Mouse (Mus musculus) heart, postnatal 25 days (tissue): ENCODE measurements around the gene Angptl2. TPM values are rescaled to one million over a fixed set of nuclear protein-coding genes. Genes with fewer than 3 reads are reported as not detected.

ENCODE experiments used
- DNase-seq: peaks from one replicate; pipeline ENCODE4 v3.0.0; 2022; ENCODE audit warnings: low spot score
- intact Hi-C: fragments of 180-260 bp; cut with DNase I; formaldehyde crosslinking; loops from one replicate; pipeline ENCODE4 v1.15.1; 2025
- total RNA-seq, 2 experiments: library from RNA; stranded (reverse); gene quantifications; 2 replicates each; pipeline ENCODE4 v1.2.3; 2021

Angptl2 gene
- 10 to 100 TPM; 47.9 to 78.9 TPM for total RNA-seq

DNA sequence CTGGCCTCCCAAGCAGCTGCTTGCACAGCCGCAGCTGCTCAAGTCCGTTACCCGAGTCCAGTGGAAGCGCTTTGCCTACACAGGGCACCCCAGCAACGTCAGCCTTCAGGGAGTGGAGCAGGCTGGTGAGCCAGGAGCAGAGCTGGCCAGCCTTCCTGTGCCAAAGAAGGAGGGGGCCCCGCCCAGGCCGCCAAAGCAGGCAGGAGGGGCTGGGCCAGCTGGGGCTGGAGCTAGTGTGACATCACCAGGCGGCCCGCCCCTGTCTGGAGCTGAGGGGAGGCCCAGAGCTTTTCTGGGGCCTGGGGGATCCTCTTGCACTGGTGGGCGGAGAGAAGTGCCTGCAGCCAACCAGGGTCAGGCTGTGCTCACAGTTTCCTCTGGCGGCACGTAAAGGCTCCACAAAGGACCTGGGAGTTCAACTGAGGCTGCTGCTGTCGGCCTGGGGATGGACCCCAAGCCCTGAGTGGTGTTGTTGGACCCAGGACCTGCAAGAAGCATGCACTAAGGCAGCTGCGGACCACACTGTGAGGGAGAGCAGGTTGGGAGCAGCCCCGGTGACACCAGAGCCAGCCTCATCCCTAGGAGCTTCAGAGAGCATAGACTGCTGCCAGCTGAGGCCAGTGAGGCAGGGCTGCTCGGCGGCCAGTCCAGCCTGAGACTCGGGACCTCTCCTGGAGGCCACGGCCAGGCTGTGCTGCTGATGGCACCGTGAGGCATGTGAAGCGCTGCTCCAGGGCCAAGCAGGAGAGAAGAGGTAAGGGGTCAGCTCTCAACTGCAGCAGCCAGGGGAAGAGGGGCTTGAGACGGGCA, at the start of gene Angptl2:
Angptl2 (plus strand) TSS at position 370 of the 810 bp plus-strand sequence.
- intact Hi-C loops, result loop anchor here (5.0 kb wide), 3 partner anchors 56 to 101 kb away; no protein-coding TSS in a partner anchor
- DNase-seq, result peak; percentile 94

DNA sequence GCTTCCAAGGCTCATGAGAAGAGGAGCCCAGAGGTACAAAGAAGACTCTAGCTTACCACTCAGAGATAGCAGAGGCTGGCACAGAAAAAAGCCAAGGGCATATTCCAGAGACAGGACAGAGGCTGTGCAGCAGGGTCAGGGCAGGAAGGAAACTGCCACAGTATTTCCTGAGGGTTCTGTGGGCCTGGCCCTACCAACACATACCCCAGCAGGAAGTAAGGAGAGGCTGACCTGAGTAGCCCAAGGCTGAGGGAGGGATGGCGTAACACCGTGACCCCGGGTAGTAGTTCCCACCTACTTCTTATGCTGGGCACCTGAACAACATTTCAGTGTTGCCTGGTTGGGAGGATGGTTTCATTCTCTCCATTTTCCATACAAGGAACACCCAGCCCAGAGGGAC, 48.8 kb upstream of the Angptl2 start:
- DNase-seq, result no peak
- intact Hi-C loops, result no loop called here

DNA sequence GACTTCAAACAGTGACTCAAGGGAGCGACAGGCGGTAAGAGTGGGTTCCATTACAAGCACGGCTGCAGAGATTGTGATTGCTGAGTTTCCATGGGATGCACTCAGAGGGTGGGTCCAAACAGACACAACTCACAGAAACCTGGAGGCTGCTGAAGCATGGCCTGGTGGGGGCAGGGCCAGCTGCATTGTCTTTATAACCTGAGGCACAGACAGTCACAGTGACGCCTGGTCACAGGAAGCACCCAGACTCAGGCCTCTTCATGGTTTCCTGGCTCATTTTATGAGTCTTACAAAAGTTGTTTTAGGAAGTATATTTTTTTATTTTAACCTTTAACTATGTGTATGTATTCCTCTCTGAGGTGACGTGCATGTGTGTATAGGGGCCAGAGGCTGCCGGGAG, 46.4 kb upstream of the Angptl2 start:
- DNase-seq, result no peak
- intact Hi-C loops, result no loop called here

DNA sequence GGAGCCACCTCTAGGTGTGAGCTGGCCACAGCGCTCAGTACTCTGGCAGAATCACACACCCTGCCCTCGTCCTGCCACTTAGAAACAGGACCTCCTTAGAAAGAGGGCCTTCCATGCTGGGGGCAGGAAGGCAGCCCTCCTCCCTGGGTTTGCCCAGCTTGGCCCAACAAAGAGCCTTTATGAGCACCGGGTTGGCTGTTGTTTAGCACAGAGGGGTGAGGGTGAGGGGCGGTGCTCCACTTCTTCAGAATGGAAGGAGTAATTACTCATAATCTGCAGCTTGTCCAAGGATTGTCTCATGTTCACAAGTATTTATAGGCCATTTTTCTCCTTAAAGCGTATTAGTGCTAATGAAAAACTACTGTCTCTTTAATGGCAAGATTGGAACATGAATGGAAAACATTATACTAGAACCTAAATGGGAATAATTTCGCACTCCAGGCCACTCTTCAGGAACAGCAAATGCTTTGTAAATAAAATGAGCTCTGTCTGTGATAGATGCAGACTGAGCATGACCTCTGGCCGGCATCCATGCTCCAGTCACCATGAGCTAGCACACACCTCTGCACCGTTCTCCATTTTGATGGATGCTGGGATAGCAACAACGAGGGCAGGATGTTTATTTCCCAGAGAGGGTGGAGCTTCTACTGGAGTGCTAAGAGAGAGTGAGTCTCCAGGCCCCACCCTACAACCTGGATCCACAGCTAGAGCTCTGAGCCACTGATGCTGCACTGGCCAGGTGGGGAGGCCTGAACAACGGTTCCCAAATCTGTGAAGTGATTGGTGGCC, 44.9 kb upstream of the Angptl2 start:
- DNase-seq, result no peak
- intact Hi-C loops, result no loop called here

DNA sequence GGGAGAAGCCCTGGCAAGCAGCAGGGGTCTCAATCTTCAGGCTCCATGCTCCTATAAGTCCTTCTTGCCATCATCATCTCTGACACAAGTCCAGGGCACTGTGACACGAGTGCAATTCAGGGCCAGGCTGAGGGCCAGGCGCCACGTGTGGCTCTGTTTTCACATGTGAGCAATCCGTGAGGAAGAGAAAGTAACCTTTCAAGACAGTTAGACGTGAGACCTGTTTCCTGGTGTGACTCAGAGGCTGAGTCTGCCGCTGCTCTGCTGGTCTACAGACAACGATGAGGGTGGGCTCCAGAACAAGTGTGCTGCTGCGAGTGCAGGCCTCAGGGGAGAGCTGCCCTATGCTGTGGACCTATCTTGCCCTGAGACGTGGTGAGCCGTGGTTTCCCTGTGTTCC, 42.7 kb upstream of the Angptl2 start:
- intact Hi-C loops, result no loop called here
- DNase-seq, result no peak

DNA sequence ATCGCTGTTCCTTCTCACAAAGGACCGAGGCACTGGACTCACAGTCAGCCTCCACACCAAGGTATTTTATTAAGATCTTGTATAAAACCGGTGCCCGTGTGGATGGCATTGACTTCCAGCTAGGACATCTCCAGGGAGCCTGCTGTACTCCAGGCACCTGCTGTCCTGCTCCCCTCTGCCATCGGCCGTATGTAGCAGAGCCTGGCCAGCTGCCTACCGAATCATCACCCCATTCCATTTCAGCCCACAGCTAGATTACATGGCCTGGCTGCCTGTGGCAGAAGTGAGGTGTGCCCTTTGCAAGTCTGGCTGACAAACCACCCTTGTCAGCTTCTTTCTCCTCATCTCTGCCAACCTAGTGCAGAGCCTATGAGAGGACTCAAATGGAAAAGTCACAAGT, 42.2 kb upstream of the Angptl2 start:
- intact Hi-C loops, result no loop called here
- no peak for DNase-seq

DNA sequence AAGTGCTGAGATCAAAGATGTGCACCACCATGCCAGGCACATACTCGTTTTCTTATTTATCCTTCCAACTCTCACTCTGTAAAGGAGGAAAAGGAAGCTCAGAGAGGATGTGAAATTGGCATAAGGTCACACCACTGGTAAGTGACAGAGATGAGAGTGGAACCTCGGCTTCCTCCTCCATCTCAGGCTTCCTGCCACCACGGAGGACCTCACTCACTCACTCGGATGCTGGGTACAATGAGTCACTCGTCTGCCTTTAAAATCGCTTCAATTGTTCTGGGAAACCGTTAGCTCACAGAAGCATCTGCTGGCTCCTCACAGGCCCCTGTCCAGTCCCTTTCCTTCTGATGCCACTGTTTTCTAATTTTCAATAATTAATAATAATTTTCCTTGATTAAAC, 39.4 kb upstream of the Angptl2 start:
- intact Hi-C loops, result no loop called here

DNA sequence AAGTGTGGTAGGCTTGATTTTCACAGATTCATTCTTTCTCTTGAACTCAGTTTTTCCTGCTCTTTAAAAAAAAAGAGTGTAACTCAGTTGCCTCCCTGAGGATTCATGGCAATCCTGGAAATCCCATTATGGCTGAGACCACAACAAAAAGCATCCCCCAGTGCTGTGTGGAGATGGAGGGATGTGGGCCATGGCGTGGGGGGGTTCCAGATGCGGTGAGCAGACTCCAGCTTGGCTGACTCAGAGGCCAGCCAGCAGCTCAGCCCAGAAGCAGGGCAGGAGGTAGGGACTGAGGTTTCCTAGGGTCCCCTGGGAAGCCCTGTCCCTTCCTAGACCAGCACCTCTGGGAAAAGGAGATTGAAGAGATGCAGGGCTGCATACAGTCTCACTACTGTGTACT, 38.9 kb upstream of the Angptl2 start:
- DNase-seq, result no peak
- intact Hi-C loops, result no loop called here

More for the DNA sequence above, 39.4 kb upstream of the Angptl2 start:
- DNase-seq, result no peak

DNA sequence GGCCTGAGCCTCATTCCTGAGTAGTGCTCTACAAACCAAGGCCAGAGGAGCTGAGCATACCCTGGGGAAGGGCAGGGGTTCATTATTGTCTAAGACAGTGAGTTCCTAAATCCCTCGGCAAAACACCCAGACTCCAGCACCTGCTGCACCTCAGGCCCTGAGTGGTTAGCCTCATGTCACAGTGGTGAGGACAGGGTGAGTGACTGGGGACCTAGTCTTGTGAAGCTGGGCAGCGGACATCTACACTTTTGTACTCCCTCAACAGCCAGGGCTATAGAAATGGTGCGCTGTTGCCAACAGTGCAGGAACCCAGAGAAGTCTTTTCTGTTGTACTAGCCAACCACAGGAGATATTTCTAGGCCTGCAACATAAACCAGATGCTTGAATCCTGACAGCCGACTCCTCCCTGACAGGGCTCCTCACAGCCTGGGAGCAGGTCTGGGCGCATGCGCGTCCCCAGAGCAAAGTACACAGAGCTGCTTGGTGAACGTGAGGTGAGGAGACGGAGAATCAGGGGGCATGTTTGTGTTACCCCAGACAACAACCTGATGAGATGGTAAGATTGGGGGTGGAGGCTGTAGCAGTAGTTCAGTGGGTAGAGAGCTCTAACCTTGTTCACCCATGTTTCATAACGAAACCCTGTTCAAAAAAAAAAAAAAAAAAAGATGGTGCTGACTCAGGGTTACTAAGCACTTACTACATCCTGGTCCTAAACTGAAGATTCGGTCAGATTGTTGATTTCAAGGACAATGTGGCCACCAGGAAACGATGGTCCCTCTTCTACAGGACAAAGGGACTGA, 38.2 kb upstream of the Angptl2 start:
- no peak for DNase-seq
- intact Hi-C loops, result no loop called here

DNA sequence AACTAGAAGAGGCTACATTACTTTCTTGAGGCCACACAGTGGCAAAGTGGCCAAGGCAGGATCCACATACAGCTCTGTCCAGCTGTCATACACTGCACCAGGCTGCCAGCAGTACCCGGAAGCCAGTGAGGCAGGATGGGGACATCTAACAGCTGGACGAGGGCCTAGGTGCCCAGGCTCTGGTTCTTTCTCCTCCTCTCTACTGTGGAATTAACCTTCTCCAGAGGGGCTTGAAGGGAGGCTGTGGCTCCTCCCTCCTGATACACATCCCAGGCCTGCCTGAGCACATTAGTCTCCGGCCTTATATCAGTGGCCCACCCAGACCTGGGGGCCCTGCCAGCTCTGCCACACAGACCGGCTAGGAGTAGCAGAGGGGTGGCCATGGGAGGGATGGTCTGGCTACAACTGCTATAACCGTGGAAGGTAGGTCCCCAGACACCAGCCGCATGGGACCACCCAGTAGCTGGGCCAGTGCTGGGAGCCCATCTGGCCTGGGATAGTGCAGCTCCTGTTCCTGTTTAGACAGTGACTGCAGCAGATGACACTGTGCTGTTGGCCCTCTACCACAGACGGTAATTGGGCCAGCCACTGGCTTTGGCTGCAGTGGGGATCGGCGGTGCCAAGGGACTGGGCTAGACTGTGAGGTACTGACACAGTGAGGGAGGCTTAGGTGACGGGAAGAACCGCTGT, 37.5 kb upstream of the Angptl2 start:
- DNase-seq, result no peak
- intact Hi-C loops, result no loop called here

DNA sequence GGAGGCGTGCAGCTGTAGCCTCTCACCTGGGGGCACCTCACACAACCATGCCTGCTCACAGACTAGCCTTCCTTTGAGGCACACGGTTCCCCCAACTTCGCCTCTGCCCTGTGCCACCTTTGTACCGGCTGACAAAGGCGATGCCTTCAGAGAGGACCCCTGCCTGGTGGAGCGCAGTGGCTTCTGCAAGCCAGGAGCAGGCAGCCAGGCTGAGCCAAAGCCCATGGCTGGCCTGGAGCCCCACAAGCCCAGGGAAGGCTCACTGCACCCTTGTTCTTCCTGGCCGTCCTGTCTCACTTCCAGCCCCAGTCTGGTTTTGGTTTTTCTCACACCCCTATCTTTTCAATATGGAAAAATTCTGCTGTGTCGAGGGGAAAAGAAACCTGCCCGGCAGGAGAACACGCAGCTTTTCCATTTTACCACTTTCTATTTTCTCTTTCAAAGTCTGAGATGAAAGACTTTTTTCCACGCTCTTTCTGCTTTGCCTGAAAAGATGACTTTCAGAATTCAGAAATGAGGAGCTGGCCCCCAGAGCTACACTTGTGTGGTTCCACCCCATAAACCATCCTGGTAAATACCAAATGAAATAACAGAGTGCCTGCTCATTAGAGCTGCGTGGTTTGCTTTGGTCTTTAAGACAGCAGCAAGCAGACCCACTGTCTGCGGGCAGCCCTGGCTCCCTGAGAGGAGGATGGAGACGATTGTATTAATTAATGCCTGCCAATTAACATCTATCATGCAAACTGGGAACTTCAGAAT, 36.5 kb upstream of the Angptl2 start:
- intact Hi-C loops, result no loop called here
- DNase-seq, result no peak

DNA sequence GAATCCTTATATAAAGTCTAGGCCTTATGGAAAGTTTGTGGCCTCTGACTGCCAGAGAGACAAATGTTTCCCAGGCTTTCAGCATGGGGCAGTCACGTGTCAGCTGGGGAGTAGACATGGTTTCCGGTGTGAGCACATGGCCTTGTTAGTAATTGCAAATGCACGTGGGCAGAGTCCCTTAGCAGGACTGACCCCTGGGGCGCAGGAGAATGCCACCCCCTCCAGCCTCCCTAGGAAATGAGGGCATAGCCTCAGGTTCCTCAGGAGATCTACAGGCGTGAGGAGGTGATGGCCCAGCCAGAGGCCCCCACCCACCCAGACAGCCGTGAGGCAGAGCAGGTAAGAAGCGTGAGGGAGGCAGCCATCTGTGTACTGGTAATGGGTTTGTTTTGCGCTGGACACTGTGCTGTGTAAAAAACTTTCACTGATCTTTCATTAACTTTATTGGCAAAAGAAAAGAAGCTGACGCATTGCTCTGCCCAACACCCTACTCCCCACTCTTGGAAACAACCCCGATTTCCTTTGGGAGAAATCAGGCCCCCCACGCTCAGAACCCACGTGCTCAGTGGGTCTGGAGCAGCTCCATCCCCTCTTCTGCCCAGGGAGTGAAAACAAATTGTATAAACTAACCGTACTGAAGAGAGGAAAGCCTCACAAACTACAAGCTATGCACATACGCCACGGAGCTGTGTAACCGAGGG, 35.8 kb upstream of the Angptl2 start:
- intact Hi-C loops, result no loop called here
- peak; percentile 53 for DNase-seq

DNA sequence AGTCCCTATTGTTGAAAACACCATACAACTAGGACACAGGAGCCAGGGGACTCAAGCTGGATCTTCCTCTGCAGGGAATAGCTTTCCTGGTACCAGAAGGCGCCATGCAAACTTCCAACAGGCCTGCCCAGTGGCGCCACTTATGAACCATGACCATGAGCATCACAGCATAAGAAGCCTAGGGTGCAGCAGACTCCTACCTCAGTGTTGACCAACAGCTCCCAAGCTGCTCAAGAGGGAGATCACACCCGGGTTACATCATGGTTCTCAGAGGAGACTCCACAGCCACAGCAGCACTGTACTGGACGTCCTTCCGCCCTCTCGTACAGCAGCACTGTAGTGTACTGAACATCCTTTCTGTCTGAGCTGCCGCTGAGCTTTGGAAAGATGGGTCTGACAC, 32.5 kb upstream of the Angptl2 start:
- no peak for DNase-seq
- intact Hi-C loops, result no loop called here

DNA sequence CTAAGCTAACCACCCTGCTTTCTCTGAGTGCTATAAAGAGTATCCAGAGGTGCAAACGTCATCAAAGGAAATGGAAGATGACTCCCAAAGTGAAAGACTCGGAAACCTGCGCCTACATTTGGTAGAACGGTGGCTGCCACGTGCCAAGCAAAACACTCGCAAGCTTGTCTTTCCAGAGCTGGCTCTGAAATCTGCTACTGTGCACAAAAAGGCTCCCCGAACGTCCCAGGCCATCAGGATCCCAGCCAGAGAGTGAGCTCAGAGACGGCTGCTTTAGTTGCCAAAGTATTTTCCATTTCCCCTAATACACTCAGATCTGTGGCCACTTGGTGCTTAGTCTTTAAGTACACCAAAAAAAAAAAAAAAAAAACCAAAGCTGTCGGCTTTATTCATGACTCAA, 31.2 kb upstream of the Angptl2 start:
- intact Hi-C loops, result no loop called here
- peak; percentile 75 for DNase-seq

DNA sequence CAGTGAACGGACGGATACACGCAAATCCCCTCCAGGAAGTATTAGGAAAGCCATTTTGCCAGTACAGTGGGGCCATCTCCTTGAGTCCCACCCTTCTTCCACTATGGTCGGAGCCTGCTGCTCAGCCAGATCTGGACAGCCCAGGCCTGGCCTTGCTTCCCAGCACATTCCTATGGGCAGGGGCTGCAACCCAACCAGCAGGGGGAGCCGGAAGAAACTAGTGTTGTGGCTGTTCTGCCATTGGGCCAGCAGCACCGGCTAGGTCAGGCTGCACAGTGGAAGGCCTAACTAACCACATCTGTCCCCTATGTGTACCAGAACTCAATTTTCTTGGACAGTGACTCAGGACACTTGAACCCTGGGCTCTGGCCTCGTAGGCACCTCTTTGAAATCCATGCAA, 30.6 kb upstream of the Angptl2 start:
- no peak for DNase-seq
- intact Hi-C loops, result no loop called here

DNA sequence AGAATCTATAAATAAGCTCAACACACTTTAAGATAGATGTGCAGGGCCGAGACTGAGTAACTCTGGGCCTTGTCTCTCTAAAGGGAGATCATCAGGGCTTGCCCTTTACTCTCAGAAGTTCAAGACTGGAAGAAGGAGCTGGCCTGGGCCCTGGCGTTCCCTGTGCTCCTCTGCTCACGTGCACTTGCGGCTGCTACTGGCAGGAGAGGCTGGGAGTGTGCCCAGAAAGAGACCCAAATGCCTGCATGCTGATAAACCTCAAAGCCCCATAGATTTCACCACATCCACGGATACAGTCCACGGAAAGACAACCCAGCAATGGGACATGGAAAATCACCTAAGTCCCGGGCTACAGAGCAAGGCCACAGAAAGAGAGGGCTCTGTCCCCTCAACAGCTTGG, 29.4 kb upstream of the Angptl2 start:
- no peak for DNase-seq
- intact Hi-C loops, result no loop called here

DNA sequence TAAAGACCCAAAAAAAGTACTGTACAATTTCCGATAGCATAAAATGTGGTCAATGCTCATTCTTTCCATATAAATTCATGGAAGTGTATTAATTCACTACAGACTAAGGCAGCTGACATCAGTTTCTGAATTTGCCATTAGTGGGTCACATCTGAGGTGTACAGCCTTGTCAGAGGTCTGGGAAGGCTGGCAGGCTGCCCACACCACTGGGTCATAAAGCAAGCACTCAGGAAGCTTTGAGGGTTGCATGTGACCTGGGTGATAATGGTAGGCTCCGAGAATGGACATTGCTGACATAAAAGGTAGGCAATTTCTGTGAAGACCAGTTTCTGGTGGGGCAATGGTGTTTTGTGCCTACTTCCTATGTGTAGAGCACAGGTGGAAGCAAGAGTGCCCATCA, 28.0 kb upstream of the Angptl2 start:
- DNase-seq, result no peak
- intact Hi-C loops, result no loop called here

DNA sequence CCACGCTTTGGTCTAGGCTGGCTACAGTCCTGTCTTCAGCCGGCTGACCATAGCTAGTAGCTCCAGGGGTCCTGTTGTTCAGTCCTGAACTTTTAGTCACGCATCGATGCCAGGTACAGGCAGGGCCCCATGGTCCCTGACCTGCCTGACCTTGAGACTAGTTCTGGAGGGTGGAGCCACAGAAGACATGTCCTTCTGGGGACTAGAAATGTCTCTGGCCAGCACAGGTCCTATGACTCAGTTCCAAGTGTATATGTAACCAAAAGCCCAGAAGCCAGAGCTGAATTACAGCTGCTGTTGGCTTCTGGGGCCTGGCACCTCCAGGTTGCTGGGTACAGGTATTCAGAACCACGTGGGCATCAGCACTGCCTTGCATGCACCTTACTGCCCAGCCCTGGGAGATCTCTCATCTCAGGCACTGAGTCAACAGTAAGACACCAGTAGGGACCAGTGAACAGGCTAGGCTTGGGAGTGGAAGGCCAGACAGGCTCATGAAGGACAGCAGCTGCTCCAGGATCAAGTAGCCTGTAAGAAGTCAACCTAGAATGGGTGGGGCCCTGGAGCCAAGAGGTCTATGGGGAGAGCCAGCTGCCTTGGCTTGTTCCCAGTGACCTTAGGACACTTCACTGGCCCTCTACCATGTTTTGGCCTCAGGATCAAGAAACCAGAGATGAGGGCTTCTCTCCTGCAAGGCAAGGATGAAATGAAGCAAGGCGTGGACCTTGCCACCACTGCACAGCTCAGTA, 26.8 kb upstream of the Angptl2 start:
- intact Hi-C loops, result no loop called here
- DNase-seq, result peak; percentile 19
